Mouse (Mus musculus) adrenal gland, adult (tissue): Measurements from ENCODE around the gene Gm20388.
A peak's percentile ranks its signal among the peaks of the same experiment; 100 is the strongest.

Experiments used
- DNase-seq, 2 experiments: peaks; one replicate each; pipeline ENCODE4 v3.0.0; 2022 to 2023; ENCODE audit warnings: low spot score in 1 of 2; ENCODE audit not compliant: inconsistent age in 2 of 2

The Gm20388 gene

DNA sequence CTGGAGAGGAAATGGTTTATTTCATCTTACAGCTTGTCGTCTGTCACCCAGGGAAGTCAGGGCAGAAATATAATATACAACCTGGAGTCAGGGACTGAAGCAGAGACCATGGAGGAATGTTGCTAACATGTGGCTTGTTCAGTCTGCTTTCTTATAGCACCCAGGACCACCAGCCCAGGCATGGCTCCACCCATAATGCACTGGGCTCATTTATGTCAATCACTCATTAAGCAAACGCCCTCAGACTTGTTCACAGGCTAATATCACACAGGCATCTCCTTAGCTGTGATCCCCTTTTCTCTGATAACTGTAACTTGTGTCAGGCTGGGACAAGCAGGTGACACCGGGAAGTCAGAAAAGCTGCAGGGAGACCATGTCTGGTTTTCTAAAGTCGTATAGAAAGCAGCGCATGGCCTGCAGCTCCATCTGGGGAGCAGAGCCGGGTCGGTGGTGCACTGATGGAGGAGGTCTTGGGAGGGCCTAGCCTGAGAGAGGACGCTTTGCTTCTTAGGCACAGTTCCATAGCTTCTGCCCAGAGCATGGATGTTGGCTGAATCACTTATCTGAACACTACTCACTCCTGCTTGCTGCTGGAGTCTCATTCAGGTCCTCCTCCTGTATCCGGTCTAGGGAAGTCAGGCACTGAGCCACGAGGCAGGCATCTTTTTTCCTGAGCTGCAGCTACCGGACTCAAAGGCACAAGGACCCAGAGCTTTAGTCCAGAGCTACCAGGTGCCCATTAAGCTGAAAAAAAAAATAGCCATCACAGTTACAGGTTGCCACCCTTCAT, 1252.5 kb downstream of the Gm20388 start:
- peak in 1 of 2 experiments; percentile 43 for DNase-seq

DNA sequence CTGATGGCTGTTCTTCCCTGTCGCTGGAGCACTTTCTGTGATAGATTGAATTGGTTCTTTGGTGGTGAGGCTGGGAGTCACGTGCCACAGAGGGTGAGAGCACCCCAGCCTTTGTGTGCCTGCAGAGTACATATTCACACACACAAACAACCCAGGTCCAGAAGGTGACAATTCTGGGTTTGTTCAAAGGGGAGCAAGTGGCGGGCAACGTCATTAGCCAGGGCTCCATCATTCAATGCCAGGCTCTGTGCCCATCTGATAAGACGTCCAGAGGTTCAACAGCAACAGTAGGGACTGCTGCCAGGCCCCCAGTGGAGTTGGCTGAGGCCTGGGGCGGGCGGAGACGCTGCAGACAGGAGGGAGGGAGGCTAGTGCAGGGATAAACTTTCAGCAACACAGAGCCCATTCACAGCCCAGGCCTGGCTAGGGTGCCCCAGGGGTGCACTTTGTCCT, 1253.4 kb downstream of the Gm20388 start:
- DNase-seq = peak; percentile 73 to 88

DNA sequence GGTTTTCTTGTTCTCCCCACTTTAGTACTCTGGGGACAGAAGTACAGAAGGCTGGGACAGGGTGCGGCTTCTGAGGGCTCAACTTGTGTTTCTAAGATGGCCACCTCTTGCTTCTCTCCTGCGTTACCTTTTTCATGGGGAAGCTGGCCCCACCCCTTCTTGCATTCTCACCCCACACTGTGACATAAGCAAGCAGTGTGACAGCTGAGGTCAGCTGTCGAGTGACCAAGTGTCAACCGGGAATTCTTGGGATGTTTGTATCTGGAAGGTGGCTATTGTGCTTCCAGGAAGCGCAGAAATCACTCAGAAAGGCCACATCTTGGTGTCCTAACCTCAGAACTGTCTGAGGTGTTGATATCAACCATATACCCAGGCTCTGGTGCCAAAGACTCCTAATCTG, 1257.4 kb downstream of the Gm20388 start:
- no peak for DNase-seq

DNA sequence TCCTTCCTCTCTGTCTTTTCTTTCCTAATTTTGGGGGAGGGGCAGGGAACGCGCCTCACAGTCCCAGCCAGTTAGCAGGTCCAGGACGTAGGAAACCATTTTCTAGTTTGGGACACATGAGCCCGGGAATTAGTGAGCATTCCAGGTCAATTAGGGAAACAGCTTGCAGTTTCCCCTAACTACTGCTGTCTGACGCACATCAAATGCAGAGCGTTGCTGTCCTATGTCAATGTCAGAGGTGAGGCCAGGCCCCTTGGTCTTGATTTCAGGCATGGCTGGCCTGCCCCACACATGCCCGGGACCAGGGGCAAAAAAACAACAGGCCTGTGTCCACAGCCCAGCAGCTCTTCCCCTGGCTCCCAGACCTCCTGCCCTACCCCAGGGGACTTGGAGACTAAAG, 1259.5 kb downstream of the Gm20388 start:
- DNase-seq = no peak

DNA sequence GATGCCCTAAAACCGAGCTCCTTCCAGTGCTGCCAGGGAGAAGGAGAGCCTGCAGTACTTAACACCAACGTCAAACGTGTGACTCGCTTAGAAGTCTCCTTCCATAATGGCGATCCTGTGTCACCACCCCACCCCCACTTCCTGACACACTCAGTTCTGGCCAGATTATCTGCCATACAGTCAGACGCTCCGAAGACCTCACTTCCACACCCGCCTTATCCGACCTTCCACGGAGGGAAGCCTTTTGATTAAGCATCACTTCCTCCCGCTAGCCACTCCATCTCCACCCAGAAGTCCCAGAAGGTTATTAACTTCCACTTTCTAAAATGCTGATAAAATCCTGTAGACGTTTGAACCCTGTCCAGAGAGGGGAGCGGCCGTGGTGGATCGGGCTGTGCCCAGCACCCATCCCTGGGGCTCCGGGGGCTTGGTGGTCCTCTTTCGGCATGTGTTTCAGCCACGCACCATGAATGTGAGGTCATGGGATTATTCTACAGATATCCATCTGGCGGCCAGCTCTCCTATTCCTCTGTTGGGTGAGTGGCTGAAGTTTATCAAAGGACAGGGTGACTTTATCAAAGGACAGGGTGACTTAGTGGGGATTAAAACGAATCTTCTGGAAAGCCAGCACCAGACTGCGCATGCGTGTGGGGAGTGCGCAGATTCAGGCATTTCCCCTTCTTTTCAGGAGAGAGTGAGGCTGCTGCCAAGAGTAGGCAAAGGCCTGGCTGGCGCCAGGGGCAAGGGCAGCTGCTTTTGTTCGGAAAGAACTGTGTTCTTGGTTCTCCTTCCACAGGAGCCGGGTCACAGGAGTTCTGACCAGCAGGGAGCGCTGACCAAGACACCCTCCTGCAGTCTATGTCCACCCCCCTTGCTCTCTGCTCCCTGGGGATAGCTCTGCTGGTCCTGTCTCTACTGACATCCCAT, 1260.2 kb downstream of the Gm20388 start:
- DNase-seq = peak in 1 of 2 experiments; percentile 58

DNA sequence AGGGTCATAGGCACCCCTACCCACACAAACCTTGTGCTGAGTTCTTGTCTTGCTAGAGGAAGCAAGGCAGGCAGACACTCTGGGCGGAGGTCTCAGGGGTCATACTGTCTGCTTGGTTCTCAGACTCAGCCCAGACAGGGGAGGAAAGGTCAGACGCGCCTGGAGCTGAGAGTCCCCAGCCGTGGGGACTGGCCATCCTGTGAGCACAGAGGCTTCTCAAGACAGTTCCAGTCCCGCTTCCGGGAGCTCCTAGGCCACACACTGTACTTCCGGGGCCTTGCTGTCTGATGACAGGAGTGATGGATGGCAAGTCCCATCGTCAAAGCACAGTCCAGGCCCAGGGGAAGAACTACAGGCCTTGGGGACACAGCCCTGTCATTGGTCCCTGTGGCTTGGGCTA, 1261.9 kb downstream of the Gm20388 start:
- no peak for DNase-seq

DNA sequence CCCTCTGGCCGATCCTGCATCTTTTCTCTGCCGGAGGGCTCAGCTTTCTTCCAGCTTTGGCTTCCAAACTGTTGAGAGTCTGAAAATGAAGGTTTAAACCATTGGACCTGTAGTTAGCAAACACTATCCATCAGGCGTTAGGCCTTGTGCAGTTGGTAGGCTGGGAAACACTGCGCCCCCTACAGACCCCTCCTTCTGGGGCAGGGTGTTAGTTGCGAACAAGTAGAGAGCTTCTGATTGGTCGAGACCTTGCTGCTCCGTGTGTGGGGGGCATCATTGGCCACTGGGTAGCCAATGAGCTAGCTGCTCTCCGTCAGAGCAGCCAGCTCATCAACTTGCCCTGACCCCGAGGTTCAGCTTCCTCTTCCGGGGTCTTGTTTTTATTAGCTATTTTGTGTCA, 1263.5 kb downstream of the Gm20388 start:
- DNase-seq = no peak

DNA sequence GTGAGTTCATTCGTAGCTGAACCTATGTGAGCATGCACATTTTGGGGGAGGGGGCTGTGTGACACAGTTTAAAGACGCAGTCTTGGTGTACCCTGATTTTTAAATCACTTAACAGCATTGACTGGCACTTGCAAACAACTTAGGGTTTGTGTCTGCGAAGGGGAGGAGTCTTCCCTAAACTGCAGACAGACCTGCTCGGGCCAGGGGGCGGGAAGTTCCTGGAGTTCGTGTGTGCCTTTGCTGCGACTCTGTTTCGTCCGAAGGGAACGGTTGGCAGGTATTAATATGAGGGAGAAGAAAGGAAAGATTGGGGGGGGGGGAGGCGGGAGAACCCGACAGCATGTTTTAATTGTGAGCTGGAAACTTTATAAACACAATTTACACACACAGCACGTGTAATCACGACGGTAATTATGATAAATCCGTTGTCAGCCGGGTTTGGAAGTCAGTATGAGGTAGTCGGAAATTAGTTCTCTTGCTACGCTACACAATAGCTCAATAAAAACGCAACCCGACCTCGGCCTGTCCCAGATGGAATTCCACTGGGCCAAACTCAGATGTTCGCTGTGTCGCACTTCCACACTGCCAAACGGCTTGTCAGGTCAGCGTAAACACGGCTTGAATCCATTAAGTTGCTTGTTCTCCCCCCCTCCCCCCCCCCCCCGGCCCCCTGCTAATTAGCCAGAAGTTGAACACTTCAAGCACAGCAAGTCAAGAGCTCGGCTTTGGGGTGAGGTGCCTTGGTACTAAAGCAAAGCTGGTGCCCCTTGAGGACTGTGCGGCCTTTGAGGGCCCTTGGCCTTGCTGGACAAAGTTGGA, 1264.3 kb downstream of the Gm20388 start:
- DNase-seq = no peak

DNA sequence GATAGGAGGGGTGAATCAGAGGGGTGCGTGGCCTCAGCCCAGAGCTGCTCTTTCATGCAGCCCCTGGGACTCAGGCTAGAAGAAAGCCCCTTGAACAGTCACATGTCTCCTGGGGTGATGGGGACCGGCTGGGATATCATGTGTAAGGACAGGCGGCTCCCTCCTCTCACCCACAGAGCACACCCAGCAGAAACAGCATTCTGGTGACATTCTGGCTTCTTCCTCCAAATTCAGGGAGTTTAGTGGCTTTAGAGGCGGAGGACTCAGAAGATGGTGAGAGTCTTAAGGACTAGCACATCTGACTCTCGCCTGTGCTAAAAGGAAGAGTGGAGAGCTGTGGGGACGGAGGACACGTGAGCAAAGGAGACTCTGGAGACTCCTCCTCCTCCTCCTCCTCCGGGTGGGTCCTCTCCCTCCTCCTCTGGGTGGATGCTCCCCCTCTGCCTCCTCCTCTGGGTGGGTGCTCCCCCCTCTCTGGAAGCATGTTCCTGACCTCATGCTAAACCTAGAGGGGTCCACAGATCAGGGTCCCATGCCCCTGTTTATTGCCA, 1265.0 kb downstream of the Gm20388 start:
- DNase-seq = no peak

DNA sequence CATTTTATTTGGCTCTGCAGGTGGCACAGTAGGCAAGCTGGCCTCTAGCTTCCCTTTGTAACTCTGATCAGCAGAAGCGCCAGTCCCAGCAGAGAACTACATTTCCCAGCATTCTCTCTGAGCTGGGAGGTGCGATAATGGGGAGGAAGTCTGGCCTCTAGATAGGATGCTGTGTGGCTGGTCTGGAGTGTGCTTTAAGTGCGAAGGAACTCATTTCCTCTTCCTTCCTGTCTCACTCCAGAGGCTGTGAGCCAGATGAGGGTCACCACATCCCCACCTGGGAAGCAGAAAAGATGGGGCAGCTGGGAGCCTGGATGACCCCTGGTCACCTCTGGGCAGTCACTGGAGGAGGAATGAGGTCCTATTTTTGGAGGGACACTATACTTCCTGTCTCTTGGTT, 1265.7 kb downstream of the Gm20388 start:
- no peak for DNase-seq

DNA sequence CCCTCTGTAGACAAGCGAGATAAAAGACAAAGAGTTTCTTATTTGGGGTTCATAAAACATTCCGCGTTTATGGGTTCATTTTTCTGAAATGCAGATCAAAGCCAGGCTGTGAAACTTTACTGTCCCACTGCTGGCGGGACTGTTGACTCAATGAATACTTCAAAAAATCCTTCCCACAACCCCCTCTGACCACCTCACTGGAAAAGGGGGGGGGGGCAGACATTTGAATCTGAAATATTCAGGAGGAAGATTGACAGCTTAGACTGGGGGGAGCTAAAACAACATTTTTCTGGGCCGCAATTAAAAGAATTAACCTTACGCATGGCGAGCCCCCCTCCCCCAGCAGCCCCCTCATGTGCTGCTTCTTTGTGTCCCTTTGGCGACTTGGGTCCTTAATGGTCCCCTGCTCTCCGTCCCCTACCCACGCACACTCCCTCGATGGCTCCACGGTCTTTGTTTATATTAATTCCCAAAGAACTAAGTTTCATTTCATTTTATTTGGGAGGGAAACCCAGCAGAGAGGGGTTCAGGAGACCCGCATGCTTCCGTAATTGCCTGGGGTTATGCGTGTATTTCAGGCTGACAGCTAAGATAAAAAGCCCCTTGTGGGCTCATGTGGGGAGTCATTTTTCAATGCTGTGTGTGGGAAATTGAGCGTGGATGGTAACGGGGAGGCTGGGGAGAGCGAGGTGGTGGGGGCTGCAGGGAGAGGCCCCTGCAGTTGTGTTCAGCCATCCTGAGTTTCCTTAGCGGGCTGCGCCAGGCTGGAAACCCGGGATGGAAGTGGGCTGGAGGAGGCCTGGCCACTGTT, 1270.0 kb downstream of the Gm20388 start:
- no peak for DNase-seq

DNA sequence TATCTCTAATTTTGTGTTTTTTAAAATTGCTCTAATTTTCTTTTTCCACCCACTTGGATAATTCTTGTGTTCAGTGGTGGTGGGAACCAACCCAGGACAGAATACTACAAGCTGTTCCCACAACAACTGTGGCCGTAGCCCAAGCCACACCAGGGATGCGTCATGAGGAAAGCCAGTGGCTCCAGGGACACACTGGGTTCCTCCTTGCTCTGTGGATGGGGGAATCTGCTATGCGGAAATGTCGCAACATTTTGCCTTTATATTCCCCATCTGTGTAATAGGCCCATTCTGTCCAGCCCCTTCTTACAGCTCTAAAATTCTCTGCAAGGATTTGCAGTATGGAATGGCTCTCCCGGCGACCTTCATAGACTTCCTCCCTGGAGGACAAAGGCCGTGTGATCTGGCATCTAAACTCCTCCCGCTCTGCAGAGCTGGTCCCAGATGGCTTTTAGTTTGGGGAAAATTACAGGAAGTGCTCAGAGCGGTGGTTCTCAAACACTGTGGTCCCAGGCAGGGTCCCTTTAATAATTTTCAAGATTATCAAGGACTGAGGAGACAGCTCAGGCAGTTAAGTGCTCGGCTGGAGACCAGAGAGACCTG, 1270.7 kb downstream of the Gm20388 start:
- no peak for DNase-seq

DNA sequence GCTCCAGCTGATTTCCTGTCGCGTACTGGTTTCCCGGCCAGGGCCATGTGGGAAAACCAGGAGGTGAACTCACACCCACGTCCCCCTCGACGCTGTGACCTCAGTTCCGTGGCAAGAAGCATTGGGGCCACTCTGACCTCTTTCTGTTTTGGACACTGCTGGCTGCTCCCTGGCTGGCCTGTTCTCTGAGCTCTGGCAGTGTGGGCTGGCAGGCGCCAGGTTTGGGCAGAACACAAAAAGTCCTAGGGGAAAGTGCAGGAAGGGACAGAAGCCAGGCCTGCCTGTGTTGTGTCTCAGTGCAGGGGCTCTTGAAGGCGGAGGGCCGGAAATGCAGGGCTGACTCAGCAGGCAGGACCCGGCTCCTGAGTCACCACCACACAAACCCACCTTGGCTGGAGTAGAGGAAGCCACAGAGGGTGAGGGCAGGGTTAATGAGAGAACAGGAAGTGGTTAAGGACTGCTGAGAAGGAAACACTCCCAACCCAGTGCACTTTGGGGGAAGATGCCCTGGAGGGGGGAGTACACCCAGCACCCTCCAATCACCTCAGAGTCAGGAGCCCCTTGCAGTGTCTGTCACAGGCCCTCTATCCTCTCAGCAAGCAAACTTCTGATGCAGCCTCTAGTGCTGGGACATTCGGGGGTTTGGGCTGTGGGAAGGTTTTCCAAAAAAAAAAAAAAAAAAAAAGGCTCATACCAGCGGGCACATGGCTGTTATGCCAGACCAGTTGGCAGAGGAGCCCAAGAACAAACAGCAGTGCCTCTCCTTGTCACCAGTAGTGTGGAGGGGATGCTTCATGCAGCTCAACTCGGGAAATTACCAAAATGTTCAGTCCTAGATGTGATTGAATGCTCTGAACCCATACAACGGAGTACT, 1277.1 kb downstream of the Gm20388 start:
- peak; percentile 52 to 75 for DNase-seq

DNA sequence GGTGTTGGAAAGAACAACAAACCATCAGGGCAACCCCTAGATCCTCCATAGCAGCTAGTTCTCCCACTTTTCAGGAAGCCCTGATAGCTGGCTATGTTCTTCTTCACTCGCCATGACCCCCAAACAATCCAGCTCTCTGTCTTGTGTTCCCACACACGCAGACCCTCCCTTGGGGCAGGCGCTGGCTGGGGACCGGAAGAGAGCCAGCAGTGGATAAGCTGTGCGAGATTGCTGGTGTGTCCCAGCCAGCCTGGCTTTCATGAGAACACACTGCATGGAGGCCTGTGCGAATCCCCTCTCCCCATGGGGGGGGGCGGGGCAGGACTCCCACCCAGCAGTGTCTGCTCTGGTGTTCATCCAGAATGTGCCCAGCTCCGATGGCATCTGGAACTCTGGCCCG, 1278.4 kb downstream of the Gm20388 start:
- DNase-seq = no peak

DNA sequence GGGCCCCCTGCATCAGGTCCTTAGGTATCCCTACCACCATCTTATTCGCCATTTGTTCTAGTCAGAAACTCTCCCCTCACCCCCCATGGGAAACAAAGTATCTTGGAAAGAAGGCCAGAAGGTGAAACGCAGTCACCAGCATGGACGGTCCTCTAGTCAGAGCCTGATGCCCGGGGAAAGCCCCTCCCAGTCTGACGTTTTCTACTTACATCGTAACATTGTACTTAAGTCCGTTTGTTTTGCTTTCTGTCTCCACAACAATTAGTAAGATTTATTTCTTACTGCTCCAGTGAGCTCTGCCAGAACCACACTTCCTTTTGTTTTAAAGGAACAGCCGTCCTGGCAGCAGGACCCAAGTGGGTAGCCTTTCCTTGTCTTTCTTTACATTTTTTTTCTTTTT, 1281.8 kb downstream of the Gm20388 start:
- DNase-seq = no peak

DNA sequence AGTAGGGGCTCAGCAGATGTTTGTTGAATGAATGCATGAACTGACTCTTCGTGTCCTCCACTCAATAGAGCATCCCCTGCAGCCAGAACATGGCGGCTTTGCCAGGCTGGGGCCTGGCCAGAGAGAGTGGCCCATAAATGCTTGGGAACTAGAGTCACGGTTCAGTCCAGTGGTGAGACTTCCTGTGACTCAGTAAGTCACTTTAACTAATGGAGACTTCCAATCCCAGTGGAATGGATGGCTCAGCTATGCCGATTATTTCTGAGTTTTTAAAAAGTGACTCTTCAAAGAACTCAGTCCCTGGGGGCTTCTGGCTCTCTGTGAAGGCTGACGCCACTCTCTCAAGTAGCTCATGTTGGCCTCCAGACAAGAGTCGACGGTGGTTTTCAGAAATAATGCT, 1285.3 kb downstream of the Gm20388 start:
- no peak for DNase-seq

DNA sequence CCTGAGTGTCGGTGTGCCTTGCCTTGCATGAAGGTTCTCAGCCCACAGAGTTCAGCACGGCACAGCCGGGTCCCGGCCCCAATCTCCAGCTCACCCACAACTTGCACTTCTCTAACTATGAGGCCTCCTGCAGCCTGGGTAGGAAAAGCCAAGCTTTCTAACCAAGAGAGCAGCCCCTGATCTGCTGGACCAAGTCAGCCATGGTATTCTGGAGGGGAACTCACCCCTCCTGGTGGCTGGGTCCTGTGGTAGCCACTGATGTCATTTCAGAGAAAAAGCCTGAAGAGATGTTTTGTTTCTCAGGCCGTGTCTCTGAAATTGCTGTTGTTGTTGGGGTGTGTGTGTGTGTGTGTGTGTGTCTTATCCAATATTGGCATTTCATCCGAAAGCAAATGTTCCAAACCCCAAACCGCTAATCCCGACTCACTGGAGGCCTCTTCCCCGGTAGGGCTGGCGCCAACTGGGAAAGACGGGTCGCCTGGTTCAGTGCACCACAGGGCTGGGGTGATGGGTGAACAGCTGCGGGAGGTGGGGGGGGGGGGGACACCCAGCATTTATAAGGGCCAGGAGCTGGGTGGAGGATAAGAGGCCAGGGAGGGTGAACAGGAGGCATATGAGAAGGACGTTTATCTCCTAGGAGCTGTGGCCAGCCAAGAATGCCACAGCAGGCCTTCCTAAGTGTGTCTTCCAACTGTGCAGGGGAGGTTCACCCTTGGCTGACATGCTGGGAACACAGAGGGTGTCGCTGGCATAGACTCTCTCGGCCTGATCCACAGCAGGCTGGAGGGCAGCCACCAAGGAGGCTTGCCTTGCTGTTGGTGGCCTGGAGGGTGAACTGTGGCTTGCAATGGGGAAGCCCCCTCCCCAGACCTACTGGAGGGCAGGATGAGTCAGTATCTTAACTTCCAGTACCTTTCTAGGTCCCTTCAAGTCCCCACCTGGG, 1286.4 kb downstream of the Gm20388 start:
- DNase-seq = no peak

DNA sequence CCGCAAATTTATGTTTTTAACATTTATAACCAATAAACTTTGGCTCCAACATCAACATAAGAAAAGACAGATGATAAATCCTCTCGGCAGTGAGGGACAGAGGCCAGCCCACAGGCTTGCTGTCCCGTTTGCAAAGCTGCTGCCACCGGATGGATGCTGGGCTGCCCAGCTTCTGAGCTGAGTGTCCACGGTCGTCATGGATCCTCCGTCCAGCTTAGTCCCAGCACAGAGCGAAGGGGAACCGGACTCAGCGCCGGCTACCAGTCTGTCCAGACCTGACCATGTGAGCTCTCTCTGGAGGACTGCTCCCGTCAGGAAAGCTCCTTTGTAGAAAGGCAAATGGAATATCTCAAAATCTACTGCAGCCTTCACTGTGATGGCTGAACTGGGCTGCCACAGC, 1289.4 kb downstream of the Gm20388 start:
- no peak for DNase-seq
